Mouse (Mus musculus) ES-E14 (cell line): ENCODE measurements around the gene Tfap2e. TPM values are rescaled to one million over a fixed set of nuclear protein-coding genes. Genes with fewer than 3 reads are reported as not detected.

ENCODE experiments used
- DNase-seq: peaks from one replicate; pipeline ENCODE4 v3.0.0-alpha.2; 2013; ENCODE audit warnings: low read depth, low spot score
- H3K27ac ChIP-seq: 2 replicates; pipeline ENCODE4 v1.5.1; 2012; ENCODE audit warnings: low read depth, mild to moderate bottlenecking, low read length, moderate library complexity, mixed read lengths; ENCODE audit not compliant: poor library complexity, insufficient read depth, severe bottlenecking
- H3K36me3 ChIP-seq: 2 replicates; pipeline ENCODE4 v1.6.1; 2012; ENCODE audit warnings: mild to moderate bottlenecking, low read length, moderate library complexity, mixed read lengths; ENCODE audit not compliant: control insufficient read depth, poor library complexity, insufficient read depth, severe bottlenecking
- H3K4me1 ChIP-seq, 2 experiments: fragments of 150-350 bp in 1 of 2; sonication (generic) in 1 of 2; 2 replicates each; pipeline ENCODE4 v1.6.1; 2012; ENCODE audit warnings: low read length in 2 of 2, mild to moderate bottlenecking in 1 of 2, mixed read lengths in 1 of 2; ENCODE audit not compliant: control insufficient read depth in 2 of 2, insufficient read depth in 2 of 2, poor library complexity in 1 of 2
- H3K4me3 ChIP-seq, 2 experiments: fragments of 150-350 bp in 1 of 2; sonication (generic) in 1 of 2; 2 replicates each; pipeline ENCODE4 v1.5.1; 2012; ENCODE audit warnings: low read length in 2 of 2, low read depth in 1 of 2, mild to moderate bottlenecking in 1 of 2, mixed read lengths in 1 of 2; ENCODE audit not compliant: insufficient read depth in 1 of 2, poor library complexity in 1 of 2, severe bottlenecking in 1 of 2
- H3K9ac ChIP-seq: 2 replicates; pipeline ENCODE4 v1.6.1; 2012; ENCODE audit warnings: low read depth, mild to moderate bottlenecking, low read length, mixed read lengths; ENCODE audit not compliant: poor library complexity, insufficient read depth, severe bottlenecking
- H3K9me3 ChIP-seq: fragments of 150-350 bp; sonication (generic); 2 replicates; pipeline ENCODE4 v1.6.1; 2012; ENCODE audit warnings: low read depth, mild to moderate bottlenecking, low read length; ENCODE audit not compliant: control insufficient read depth, insufficient read depth
- CHD2 ChIP-seq: IDR thresholded peaks from 2 replicates; pipeline ENCODE4 v1.6.1; 2014; ENCODE audit warnings: mild to moderate bottlenecking, low read depth, low read length, inconsistent platforms
- HCFC1 ChIP-seq: IDR thresholded peaks from 2 replicates; pipeline ENCODE4 v1.6.1; 2012; ENCODE audit warnings: low read length, inconsistent platforms, borderline replicate concordance; ENCODE audit not compliant: insufficient read depth
- MAFK ChIP-seq: IDR thresholded peaks from 2 replicates; pipeline ENCODE4 v1.6.1; 2014; ENCODE audit warnings: mild to moderate bottlenecking, low read depth, low read length, inconsistent platforms; ENCODE audit not compliant: insufficient read depth
- ZC3H11A ChIP-seq: IDR thresholded peaks from 2 replicates; pipeline ENCODE4 v1.6.1; 2012; ENCODE audit warnings: low read depth, mild to moderate bottlenecking, inconsistent platforms, low read length, borderline replicate concordance
- ZNF384 ChIP-seq: IDR thresholded peaks from 2 replicates; pipeline ENCODE4 v1.6.1; 2012; ENCODE audit warnings: low read depth, low read length, inconsistent platforms
- in situ Hi-C, 2 experiments: fragments of 600-800 bp; cut with MboI; formaldehyde crosslinking; loops; one replicate each; pipeline ENCODE4 v1.15.1; 2025; ENCODE audit warnings: low sequenced_read_pairs in 2 of 2, inconsistent platforms in 1 of 2; ENCODE audit not compliant: unreplicated experiment in 2 of 2
- total RNA-seq: library from RNA; depleted of rRNA; stranded (reverse); fragments of 300-350 nt; gene quantifications from 2 replicates; pipeline ENCODE4 v1.2.3, GENCODE M21; 2012

Tfap2e gene
- total RNA-seq, 1 experiment: 0.49 TPM

GRCm38 (mm10) chr4:126758299-126758698, 22.3 kb upstream of the Tfap2e start:
- Histone ChIP-seq H3K9me3 (no peaks in the 10 kb centered on the region), H3K9ac (no peak overlapping the region), H3K4me3 (no peak overlapping the region), H3K36me3 (no peaks in the 10 kb centered on the region), H3K27ac (no peak overlapping the region), H3K4me1 (no peaks in the 10 kb centered on the region)
- TF ChIP-seq MAFK (no peak), ZNF384 (no peak), ZC3H11A (no peak), HCFC1 (no peak), CHD2 (no peak)
- in situ Hi-C loops: no loop called here
- no peak for DNase-seq

- no peak overlapping the region for H3K9ac ChIP-seq
- DNase-seq: no peak
- in situ Hi-C loops: no loop called here
- H3K9me3 ChIP-seq: no peaks in the 10 kb centered on the region
- H3K36me3 ChIP-seq: no peaks in the 10 kb centered on the region
- 0 out of 4 replicates have a peak, but pooled peaks cover 0 to 1% of the 10 kb centered on the region in 2 experiments for H3K4me1 ChIP-seq
- no peak for TF ChIP-seq ZC3H11A
- no peak for TF ChIP-seq HCFC1
- no peak for TF ChIP-seq CHD2
- no peak for TF ChIP-seq MAFK
- TF ChIP-seq ZNF384: no peak
- no peak overlapping the region for H3K27ac ChIP-seq
- H3K4me3 ChIP-seq: no peak overlapping the region
These were observed 20.7 kb upstream of the Tfap2e start for GRCm38 (mm10) chr4:126756766-126757165.

- Histone ChIP-seq H3K36me3 (peaks cover 4% of the 10 kb centered on the region; the same call in 1 of the 2 replicates), H3K4me3 (peak overlapping the region in 1 of 2 experiments; percentile 76; a peak in 1 of 4 replicates), H3K9me3 (no peaks in the 10 kb centered on the region), H3K4me1 (peaks cover 0 to 7% of the 10 kb centered on the region in 2 experiments; a peak in 1 of 4 replicates), H3K27ac (no peak overlapping the region), H3K9ac (no peak overlapping the region)
- in situ Hi-C loops: no loop called here
- no peak for TF ChIP-seq CHD2
- no peak for TF ChIP-seq ZC3H11A
- no peak for TF ChIP-seq MAFK
- TF ChIP-seq ZNF384: no peak
- no peak for TF ChIP-seq HCFC1
- DNase-seq: no peak
These were observed 18.8 kb upstream of the Tfap2e start for GRCm38 (mm10) chr4:126754736-126755374.

- in situ Hi-C loops: no loop called here
- Histone ChIP-seq H3K9me3 (no peaks in the 10 kb centered on the region), H3K4me3 (peak overlapping the region; percentile 76 to 78), H3K9ac (peak overlapping the region; percentile 60; the same call in 1 of the 2 replicates), H3K36me3 (peaks cover 9% of the 10 kb centered on the region; the same call in 1 of the 2 replicates), H3K4me1 (peaks cover 0 to 7% of the 10 kb centered on the region in 2 experiments; a peak in 1 of 4 replicates), H3K27ac (no peak overlapping the region)
- TF ChIP-seq ZC3H11A: no peak
- DNase-seq: no peak
These were observed 18.2 kb upstream of the Tfap2e start for GRCm38 (mm10) chr4:126754231-126754611.
